Mouse (Mus musculus) lung, embryonic 15.5 days (tissue): ENCODE measurements around the gene Psmd7. TPM values are rescaled to one million over a fixed set of nuclear protein-coding genes. Genes with fewer than 3 reads are reported as not detected.

Source experiments
- ATAC-seq: fragments of 200-750 bp; cut with Nextera tagmentation; 2 replicates; pipeline ENCODE4 v1.8.0; 2017; ENCODE audit warnings: moderate number of reproducible peaks, borderline replicate concordance; ENCODE audit not compliant: low FRiP score, low TSS enrichment; ENCODE audit errors: extremely low read depth
- H3K27ac ChIP-seq: fragments of 300-500 bp; sonication (generic); 2 replicates; pipeline ENCODE4 v1.5.1; 2015; ENCODE audit warnings: moderate library complexity, mild to moderate bottlenecking, inconsistent platforms
- H3K27me3 ChIP-seq: fragments of 300-500 bp; sonication (generic); 2 replicates; pipeline ENCODE4 v1.6.1; 2015; ENCODE audit warnings: inconsistent platforms
- H3K36me3 ChIP-seq: fragments of 300-500 bp; sonication (generic); 2 replicates; pipeline ENCODE4 v1.6.1; 2015; ENCODE audit warnings: inconsistent platforms
- H3K4me1 ChIP-seq: fragments of 300-500 bp; sonication (generic); 2 replicates; pipeline ENCODE4 v1.6.1; 2015; ENCODE audit warnings: inconsistent platforms
- H3K4me2 ChIP-seq: fragments of 300-500 bp; sonication (generic); 2 replicates; pipeline ENCODE4 v1.6.1; 2015; ENCODE audit warnings: inconsistent platforms, mild to moderate bottlenecking, moderate library complexity
- H3K4me3 ChIP-seq: fragments of 300-500 bp; sonication (generic); 2 replicates; pipeline ENCODE4 v1.5.1; 2015; ENCODE audit warnings: mild to moderate bottlenecking, inconsistent platforms
- H3K9ac ChIP-seq: fragments of 300-500 bp; sonication (generic); 2 replicates; pipeline ENCODE4 v1.6.1; 2015; ENCODE audit warnings: inconsistent platforms
- H3K9me3 ChIP-seq: fragments of 300-500 bp; sonication (generic); 2 replicates; pipeline ENCODE4 v1.6.1; 2016; ENCODE audit warnings: inconsistent platforms
- WGBS: fragments of 180-500 bp; shearing (Covaris S2); methylation state at CpG from one replicate; pipeline ENCODE4 v1.1.7; 2015; 5-methylcytosine and 5-hydroxymethylcytosine counted together
- polyA plus RNA-seq: library from polyadenylated mRNA; unstranded; fragments of >200 nt; fragmentation: Nextera tagmentation; extraction: Ambion mirVana; gene quantifications from 2 replicates; pipeline ENCODE4 v1.2.1, GENCODE M21; 2015

Psmd7 gene
- polyA plus RNA-seq, 1 experiment from 2014 or later = 256 TPM

GRCm38 (mm10) chr8:107603026-107603425 is 14.8 kb upstream of the Psmd7 start:
- no peak for ATAC-seq

GRCm38 (mm10) chr8:107599691-107600090 is 11.4 kb upstream of the Psmd7 start:
- WGBS = 85% methylated on average over 9 of the region's 9 CpGs
- no peak overlapping the region for H3K27ac ChIP-seq
- no peak for ATAC-seq

More at GRCm38 (mm10) chr8:107603026-107603425, 14.8 kb upstream of the Psmd7 start:
- 5% methylated on average over 7 of the region's 7 CpGs for WGBS
- no peak overlapping the region for H3K4me3 ChIP-seq
- H3K9ac ChIP-seq = no peak overlapping the region
- no peak overlapping the region for H3K27ac ChIP-seq
- H3K27me3 ChIP-seq = peaks cover 6% of the 10 kb centered on the region; the same call in 1 of the 2 replicates
- H3K9me3 ChIP-seq = no peaks in the 10 kb centered on the region
- H3K4me2 ChIP-seq = no peak overlapping the region
- no peaks in the 10 kb centered on the region for H3K4me1 ChIP-seq
- H3K36me3 ChIP-seq = no peaks in the 10 kb centered on the region

GRCm38 (mm10) chr8:107597731-107598130 is 9.5 kb upstream of the Psmd7 start:
- Histone ChIP-seq H3K9me3 (no peaks in the 10 kb centered on the region), H3K4me3 (no peak overlapping the region), H3K27ac (no peak overlapping the region), H3K4me2 (no peak overlapping the region), H3K36me3 (no peaks in the 10 kb centered on the region), H3K4me1 (no peaks in the 10 kb centered on the region), H3K9ac (no peak overlapping the region), H3K27me3 (no peaks in the 10 kb centered on the region)
- ATAC-seq = no peak
- WGBS = 58% methylated on average over 1 of the region's 1 CpGs

More at GRCm38 (mm10) chr8:107599691-107600090, 11.4 kb upstream of the Psmd7 start:
- Histone ChIP-seq H3K36me3 (no peaks in the 10 kb centered on the region), H3K27me3 (peaks cover 6% of the 10 kb centered on the region; the same call in 1 of the 2 replicates), H3K9me3 (no peaks in the 10 kb centered on the region), H3K4me2 (no peak overlapping the region), H3K4me1 (no peaks in the 10 kb centered on the region), H3K9ac (no peak overlapping the region), H3K4me3 (no peak overlapping the region)

GRCm38 (mm10) chr8:107594817-107595216 is 6.6 kb upstream of the Psmd7 start:
- H3K4me3 ChIP-seq = no peak overlapping the region
- no peak overlapping the region for H3K9ac ChIP-seq
- no peaks in the 10 kb centered on the region for H3K9me3 ChIP-seq
- no peak for ATAC-seq
- WGBS = 79% methylated on average over 6 of the region's 6 CpGs
- H3K27me3 ChIP-seq = no peaks in the 10 kb centered on the region
- no peaks in the 10 kb centered on the region for H3K36me3 ChIP-seq
- H3K4me1 ChIP-seq = no peaks in the 10 kb centered on the region
- no peak overlapping the region for H3K4me2 ChIP-seq
- no peak overlapping the region for H3K27ac ChIP-seq

- 65% methylated on average over 6 of the region's 6 CpGs for WGBS
These were observed 5.9 kb upstream of the Psmd7 start for GRCm38 (mm10) chr8:107593967-107594729.

GRCm38 (mm10) chr8:107587429-107587994 is 752 bp downstream of the Psmd7 start:
- Histone ChIP-seq H3K27ac (peak overlapping the region; percentile 77), H3K9me3 (no peaks in the 10 kb centered on the region), H3K4me2 (peak overlapping the region; percentile 67), H3K4me1 (peaks cover 16% of the 10 kb centered on the region), H3K4me3 (peak overlapping the region; percentile 83), H3K36me3 (peaks cover 34% of the 10 kb centered on the region), H3K27me3 (no peaks in the 10 kb centered on the region), H3K9ac (peak overlapping the region; percentile 74)
- ATAC-seq = no peak
- under 1% methylated on average over 17 of the region's 17 CpGs for WGBS

More at GRCm38 (mm10) chr8:107593967-107594729, 5.9 kb upstream of the Psmd7 start:
- Histone ChIP-seq H3K9me3 (no peaks in the 10 kb centered on the region), H3K4me2 (no peak overlapping the region), H3K27ac (no peak overlapping the region), H3K36me3 (no peaks in the 10 kb centered on the region), H3K9ac (no peak overlapping the region), H3K4me1 (no peaks in the 10 kb centered on the region), H3K27me3 (no peaks in the 10 kb centered on the region), H3K4me3 (no peak overlapping the region)
- ATAC-seq = no peak

- Histone ChIP-seq H3K9ac (no peak overlapping the region), H3K27me3 (no peaks in the 10 kb centered on the region), H3K4me3 (no peak overlapping the region), H3K9me3 (no peaks in the 10 kb centered on the region), H3K36me3 (peaks cover 77% of the 10 kb centered on the region), H3K4me1 (peaks cover 13% of the 10 kb centered on the region), H3K27ac (no peak overlapping the region), H3K4me2 (no peak overlapping the region)
- no peak for ATAC-seq
- WGBS = 88% methylated on average over 11 of the region's 11 CpGs
These were observed 6.1 kb downstream of the Psmd7 start for GRCm38 (mm10) chr8:107582136-107582535.

- H3K9ac ChIP-seq = no peak overlapping the region
- 93% methylated on average over 4 of the region's 4 CpGs for WGBS
- no peak overlapping the region for H3K4me2 ChIP-seq
These were observed 6.7 kb downstream of the Psmd7 start for GRCm38 (mm10) chr8:107581536-107581935.

GRCm38 (mm10) chr8:107580879-107581278 is 7.4 kb downstream of the Psmd7 start:
- Histone ChIP-seq H3K36me3 (peaks cover 74% of the 10 kb centered on the region), H3K4me2 (no peak overlapping the region)
- 92% methylated on average over 13 of the region's 13 CpGs for WGBS

More at GRCm38 (mm10) chr8:107581536-107581935, 6.7 kb downstream of the Psmd7 start:
- Histone ChIP-seq H3K9me3 (no peaks in the 10 kb centered on the region), H3K27ac (no peak overlapping the region), H3K4me3 (no peak overlapping the region), H3K27me3 (no peaks in the 10 kb centered on the region), H3K4me1 (peaks cover 8% of the 10 kb centered on the region), H3K36me3 (peaks cover 77% of the 10 kb centered on the region)
- ATAC-seq = no peak

GRCm38 (mm10) chr8:107578541-107578940 is 9.7 kb downstream of the Psmd7 start:
- Histone ChIP-seq H3K27me3 (no peaks in the 10 kb centered on the region), H3K4me2 (no peak overlapping the region), H3K9ac (no peak overlapping the region), H3K4me1 (0 out of 2 replicates have a peak, but pooled peaks cover 5% of the 10 kb centered on the region), H3K9me3 (no peaks in the 10 kb centered on the region), H3K27ac (no peak overlapping the region), H3K36me3 (peaks cover 54% of the 10 kb centered on the region), H3K4me3 (no peak overlapping the region)
- no peak for ATAC-seq
- WGBS = 80% methylated on average over 8 of the region's 8 CpGs

More at GRCm38 (mm10) chr8:107580879-107581278, 7.4 kb downstream of the Psmd7 start:
- no peak for ATAC-seq
- Histone ChIP-seq H3K4me3 (no peak overlapping the region), H3K4me1 (peaks cover 6% of the 10 kb centered on the region), H3K27ac (no peak overlapping the region), H3K9me3 (no peaks in the 10 kb centered on the region), H3K9ac (no peak overlapping the region), H3K27me3 (no peaks in the 10 kb centered on the region)

- H3K4me2 ChIP-seq = no peak overlapping the region
- no peaks in the 10 kb centered on the region for H3K9me3 ChIP-seq
- no peak overlapping the region for H3K4me3 ChIP-seq
- no peak for ATAC-seq
- no peaks in the 10 kb centered on the region for H3K27me3 ChIP-seq
- H3K36me3 ChIP-seq = peaks cover 50% of the 10 kb centered on the region
- 0 out of 2 replicates have a peak, but pooled peaks cover 5% of the 10 kb centered on the region for H3K4me1 ChIP-seq
- no peak overlapping the region for H3K9ac ChIP-seq
- WGBS = 86% methylated on average over 8 of the region's 8 CpGs
- H3K27ac ChIP-seq = no peak overlapping the region
These were observed 10.1 kb downstream of the Psmd7 start for GRCm38 (mm10) chr8:107578132-107578531.

- Histone ChIP-seq H3K4me2 (no peak overlapping the region), H3K9me3 (no peaks in the 10 kb centered on the region), H3K27ac (no peak overlapping the region), H3K4me1 (0 out of 2 replicates have a peak, but pooled peaks cover 5% of the 10 kb centered on the region), H3K4me3 (no peak overlapping the region), H3K36me3 (peaks cover 45% of the 10 kb centered on the region), H3K9ac (no peak overlapping the region), H3K27me3 (no peaks in the 10 kb centered on the region)
- 75% methylated on average over 4 of the region's 4 CpGs for WGBS
- no peak for ATAC-seq
These were observed 10.6 kb downstream of the Psmd7 start for GRCm38 (mm10) chr8:107577640-107578039.
